Mouse (Mus musculus): ENCODE results near the gene Col25a1. TPM values are rescaled to one million over a fixed set of nuclear protein-coding genes. Genes with fewer than 3 reads are reported as not detected.

Col25a1 gene
- polyA plus RNA-seq, 1 experiment = 3.7 TPM

DNA sequence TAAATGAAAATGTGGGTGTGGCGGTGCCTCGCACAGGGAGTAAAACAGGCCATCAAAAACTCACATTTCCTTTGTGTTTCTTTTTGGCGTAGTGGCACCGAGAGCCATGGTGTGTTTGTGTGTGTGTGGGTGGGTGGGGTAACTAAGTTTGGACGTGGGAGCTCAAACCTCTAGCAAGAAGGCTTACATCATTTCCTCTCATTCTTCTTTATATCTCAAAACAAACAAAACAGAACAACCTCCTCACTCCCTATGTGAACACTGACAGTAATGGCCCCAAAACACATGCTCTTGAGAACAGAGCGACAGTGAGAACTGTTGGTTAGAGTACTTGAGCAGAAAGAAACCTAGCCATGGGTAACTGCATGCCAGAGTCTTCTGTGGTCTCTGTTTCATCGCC, 121.1 kb downstream of the Col25a1 start:
- Histone ChIP-seq H3K4me1 (ENCODE audit: control insufficient read depth, insufficient read depth, low read length) (no peaks in the 10 kb centered on the region), H3K27ac (ENCODE audit: insufficient read depth, low read length) (no peak overlapping the region), H3K27me3 (ENCODE audit: control insufficient read depth, insufficient read depth, low read length) (no peaks in the 10 kb centered on the region), H3K4me3 (replicated peaks; ENCODE audit: insufficient read depth, low read depth, low read length) (no peak overlapping the region)
- no peak for DNase-seq
- TF ChIP-seq POLR2A (IDR thresholded peaks at IDR 0.05; ENCODE audit: borderline replicate concordance, insufficient read depth, low read length) (no peak), CTCF (IDR thresholded peaks at IDR 0.05; ENCODE audit: borderline replicate concordance, insufficient read depth, low read depth, low read length) (no peak)
- 87% methylated on average over 7 of the region's 7 CpGs for WGBS

DNA sequence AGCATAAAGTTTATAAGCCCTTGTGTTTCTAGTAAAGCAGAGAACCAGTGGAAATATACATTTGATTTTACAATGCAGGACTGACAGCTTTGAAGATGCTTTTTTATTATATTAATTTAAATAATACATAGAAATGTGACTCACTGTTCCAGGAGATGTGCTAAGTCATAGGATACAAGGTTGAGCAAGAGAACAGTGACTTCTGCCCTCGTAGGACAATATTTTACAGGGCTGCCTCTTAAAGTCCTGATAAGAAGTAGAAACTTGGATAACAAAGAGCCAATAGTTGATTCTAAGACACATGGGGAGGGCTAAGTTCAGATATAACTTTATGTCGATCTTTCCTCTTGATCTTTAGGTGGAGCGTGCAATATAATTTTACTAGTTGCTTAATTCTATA, 124.8 kb downstream of the Col25a1 start:
- DNase-seq = no peak
- WGBS = 93% methylated on average over 3 of the region's 3 CpGs
- no peak for TF ChIP-seq CTCF (IDR thresholded peaks at IDR 0.05; ENCODE audit: borderline replicate concordance, insufficient read depth, low read depth, low read length)
- TF ChIP-seq POLR2A (IDR thresholded peaks at IDR 0.05; ENCODE audit: borderline replicate concordance, insufficient read depth, low read length) = no peak
- Histone ChIP-seq H3K27me3 (ENCODE audit: control insufficient read depth, insufficient read depth, low read length) (no peaks in the 10 kb centered on the region), H3K27ac (ENCODE audit: insufficient read depth, low read length) (no peak overlapping the region), H3K4me1 (ENCODE audit: control insufficient read depth, insufficient read depth, low read length) (no peaks in the 10 kb centered on the region), H3K4me3 (replicated peaks; ENCODE audit: insufficient read depth, low read depth, low read length) (no peak overlapping the region)

DNA sequence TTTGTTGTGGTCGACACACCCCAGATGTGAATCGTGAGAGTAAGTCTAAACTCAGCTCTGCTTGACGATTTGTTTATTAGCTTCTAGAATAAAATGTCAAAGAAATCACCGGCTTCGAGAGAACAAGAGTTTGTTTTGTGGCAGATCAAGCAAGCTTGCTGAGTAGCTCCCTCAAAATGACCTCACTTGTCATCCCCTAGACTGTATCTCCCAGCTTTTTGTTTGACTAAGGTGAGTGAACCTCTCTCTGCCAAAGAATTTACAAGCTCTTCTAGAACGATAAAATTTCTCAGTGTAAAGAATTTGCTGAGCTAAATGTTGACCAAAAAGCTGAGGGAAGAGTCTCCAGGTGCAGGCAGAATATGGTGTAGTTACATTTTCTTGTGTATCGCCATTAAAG, 125.3 kb downstream of the Col25a1 start:
- Histone ChIP-seq H3K4me1 (ENCODE audit: control insufficient read depth, insufficient read depth, low read length) (no peaks in the 10 kb centered on the region), H3K27ac (ENCODE audit: insufficient read depth, low read length) (no peak overlapping the region), H3K4me3 (replicated peaks; ENCODE audit: insufficient read depth, low read depth, low read length) (no peak overlapping the region), H3K27me3 (ENCODE audit: control insufficient read depth, insufficient read depth, low read length) (no peaks in the 10 kb centered on the region)
- TF ChIP-seq CTCF (IDR thresholded peaks at IDR 0.05; ENCODE audit: borderline replicate concordance, insufficient read depth, low read depth, low read length) (no peak), POLR2A (IDR thresholded peaks at IDR 0.05; ENCODE audit: borderline replicate concordance, insufficient read depth, low read length) (no peak)
- DNase-seq = no peak
- WGBS = 88% methylated on average over 7 of the region's 7 CpGs

DNA sequence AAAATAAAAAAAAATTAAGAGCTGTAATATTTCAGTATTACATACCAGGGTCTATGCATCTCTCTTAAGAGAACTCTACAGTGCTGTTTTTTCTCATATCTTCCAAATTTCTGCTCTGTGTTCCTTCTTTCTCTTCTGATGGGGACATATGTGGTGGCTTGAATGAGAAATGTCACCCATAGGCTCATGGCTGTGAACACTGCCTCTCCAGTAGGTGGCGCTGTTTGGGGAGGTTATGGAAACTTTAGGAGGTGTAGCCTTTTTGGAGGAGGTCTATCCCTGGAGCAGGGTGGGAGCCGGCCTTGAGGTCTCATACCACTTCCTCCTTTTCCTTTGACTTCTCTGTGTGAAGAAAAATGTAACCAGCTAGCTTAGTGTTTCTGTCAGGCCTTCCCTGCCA, 128.4 kb downstream of the Col25a1 start:
- Histone ChIP-seq H3K4me1 (ENCODE audit: control insufficient read depth, insufficient read depth, low read length) (no peaks in the 10 kb centered on the region), H3K27ac (ENCODE audit: insufficient read depth, low read length) (no peak overlapping the region), H3K27me3 (ENCODE audit: control insufficient read depth, insufficient read depth, low read length) (no peaks in the 10 kb centered on the region), H3K4me3 (replicated peaks; ENCODE audit: insufficient read depth, low read depth, low read length) (no peak overlapping the region)
- 90% methylated on average over 2 of the region's 2 CpGs for WGBS
- TF ChIP-seq CTCF (IDR thresholded peaks at IDR 0.05; ENCODE audit: borderline replicate concordance, insufficient read depth, low read depth, low read length) (no peak), POLR2A (IDR thresholded peaks at IDR 0.05; ENCODE audit: borderline replicate concordance, insufficient read depth, low read length) (no peak)
- DNase-seq = no peak

DNA sequence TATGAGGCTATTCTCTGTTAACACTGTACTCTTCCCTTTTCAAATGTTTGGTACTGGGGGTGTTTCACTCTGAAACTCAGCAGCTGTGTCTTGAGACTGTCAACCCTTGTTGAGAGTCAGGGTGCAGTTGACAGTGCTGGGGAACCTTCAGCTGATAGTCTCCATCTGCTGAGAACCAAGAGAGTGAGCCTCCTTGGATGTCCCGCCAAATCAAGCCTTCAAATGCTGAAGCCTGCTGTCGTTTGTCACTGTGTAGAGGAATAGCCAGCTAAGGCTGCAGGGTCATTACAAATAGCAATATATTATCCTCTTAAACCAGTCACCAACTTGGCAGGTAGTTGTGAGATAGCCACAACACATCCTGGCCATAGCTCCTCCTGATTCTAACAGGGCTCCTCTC, 129.0 kb downstream of the Col25a1 start:
- H3K27ac ChIP-seq (ENCODE audit: insufficient read depth, low read length) = no peak overlapping the region
- DNase-seq = no peak
- no peaks in the 10 kb centered on the region for H3K27me3 ChIP-seq (ENCODE audit: control insufficient read depth, insufficient read depth, low read length)
- no peaks in the 10 kb centered on the region for H3K4me1 ChIP-seq (ENCODE audit: control insufficient read depth, insufficient read depth, low read length)
- 89% methylated on average over 2 of the region's 2 CpGs for WGBS
- H3K4me3 ChIP-seq (replicated peaks; ENCODE audit: insufficient read depth, low read depth, low read length) = no peak overlapping the region
- no peak for TF ChIP-seq CTCF (IDR thresholded peaks at IDR 0.05; ENCODE audit: borderline replicate concordance, insufficient read depth, low read depth, low read length)
- no peak for TF ChIP-seq POLR2A (IDR thresholded peaks at IDR 0.05; ENCODE audit: borderline replicate concordance, insufficient read depth, low read length)

DNA sequence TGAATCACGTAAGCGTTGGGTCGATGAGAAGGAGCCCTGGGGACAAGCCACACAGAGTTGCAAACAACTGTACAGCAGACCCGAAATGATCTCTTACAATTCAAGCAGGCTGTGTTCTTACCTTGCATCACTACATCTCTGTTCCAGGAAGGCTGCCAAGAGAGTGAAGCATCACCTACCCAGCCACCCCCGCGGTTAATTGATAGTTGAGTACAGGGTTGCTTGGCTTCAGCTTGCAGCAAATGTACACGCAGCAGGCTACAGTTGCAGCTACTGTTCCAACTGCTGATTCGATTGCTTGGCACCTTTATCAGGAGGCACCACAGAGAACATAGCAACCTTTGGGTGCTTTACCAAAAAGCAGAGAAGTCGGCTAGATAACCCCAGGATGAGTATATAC, 133.8 kb downstream of the Col25a1 start:
- no peak for TF ChIP-seq CTCF (IDR thresholded peaks at IDR 0.05; ENCODE audit: borderline replicate concordance, insufficient read depth, low read depth, low read length)
- DNase-seq = no peak
- 51% methylated on average over 9 of the region's 9 CpGs for WGBS
- Histone ChIP-seq H3K27ac (ENCODE audit: insufficient read depth, low read length) (no peak overlapping the region), H3K27me3 (ENCODE audit: control insufficient read depth, insufficient read depth, low read length) (no peaks in the 10 kb centered on the region), H3K4me1 (ENCODE audit: control insufficient read depth, insufficient read depth, low read length) (no peaks in the 10 kb centered on the region), H3K4me3 (replicated peaks; ENCODE audit: insufficient read depth, low read depth, low read length) (no peak overlapping the region)

DNA sequence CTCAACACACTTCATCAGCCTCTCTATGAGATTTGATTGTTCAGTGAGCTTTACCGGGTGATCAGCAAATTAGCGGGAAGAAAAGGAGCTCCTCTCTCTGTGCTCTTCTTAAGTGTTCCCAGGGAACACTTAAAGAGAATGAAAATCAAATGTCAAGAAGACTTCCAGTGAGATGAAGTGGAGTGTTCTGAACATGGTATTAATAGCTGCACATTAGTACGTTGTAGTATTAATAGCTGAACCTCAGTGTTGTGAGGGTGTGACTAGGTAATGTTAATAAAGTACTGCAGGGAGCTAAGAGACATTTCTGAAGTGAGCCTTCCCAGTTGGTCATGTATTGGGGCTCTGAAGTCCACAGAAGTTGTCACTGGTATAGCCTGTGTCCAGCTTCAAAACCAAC, 139.2 kb downstream of the Col25a1 start:
- no peaks in the 10 kb centered on the region for H3K4me1 ChIP-seq (ENCODE audit: control insufficient read depth, insufficient read depth, low read length)
- no peak overlapping the region for H3K27ac ChIP-seq (ENCODE audit: insufficient read depth, low read length)
- H3K27me3 ChIP-seq (ENCODE audit: control insufficient read depth, insufficient read depth, low read length) = no peaks in the 10 kb centered on the region
- H3K4me3 ChIP-seq (replicated peaks; ENCODE audit: insufficient read depth, low read depth, low read length) = no peak overlapping the region
- TF ChIP-seq POLR2A (IDR thresholded peaks at IDR 0.05; ENCODE audit: borderline replicate concordance, insufficient read depth, low read length) = no peak
- 90% methylated on average over 3 of the region's 3 CpGs for WGBS
- DNase-seq = no peak

DNA sequence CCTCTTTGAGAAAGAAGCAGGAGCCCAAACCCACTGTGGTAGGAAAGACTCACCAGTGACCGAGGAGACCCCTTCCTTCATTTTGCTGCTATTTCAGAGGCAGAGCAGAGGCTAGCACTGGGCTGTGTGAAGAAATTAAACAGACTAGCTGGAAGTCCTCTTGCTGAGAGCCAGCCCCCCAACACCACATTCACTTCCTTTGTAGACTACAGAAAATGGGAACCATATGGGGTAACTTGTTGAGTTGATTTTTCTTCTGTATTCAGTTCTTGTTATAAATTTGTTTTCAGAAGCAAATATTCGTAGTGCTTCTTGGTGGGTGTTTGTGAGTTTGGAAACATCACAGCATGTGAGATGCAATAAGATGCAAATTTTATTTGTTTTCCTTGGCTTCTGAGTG, 142.6 kb downstream of the Col25a1 start:
- WGBS = 61% methylated on average over 2 of the region's 2 CpGs
- H3K27me3 ChIP-seq (ENCODE audit: control insufficient read depth, insufficient read depth, low read length) = no peaks in the 10 kb centered on the region
- H3K4me1 ChIP-seq (ENCODE audit: control insufficient read depth, insufficient read depth, low read length) = no peaks in the 10 kb centered on the region
- H3K4me3 ChIP-seq (replicated peaks; ENCODE audit: insufficient read depth, low read depth, low read length) = no peak overlapping the region
- TF ChIP-seq CTCF (IDR thresholded peaks at IDR 0.05; ENCODE audit: borderline replicate concordance, insufficient read depth, low read depth, low read length) (no peak), POLR2A (IDR thresholded peaks at IDR 0.05; ENCODE audit: borderline replicate concordance, insufficient read depth, low read length) (no peak)
- H3K27ac ChIP-seq (ENCODE audit: insufficient read depth, low read length) = no peak overlapping the region
- no peak for DNase-seq
